Mouse (Mus musculus) spleen, adult 2 months (tissue): ENCODE data around the gene Adat1. TPM values are rescaled to one million over a fixed set of nuclear protein-coding genes. Genes with fewer than 3 reads are reported as not detected.

ENCODE experiments used
- DNase-seq, 2 experiments: peaks; one replicate each; pipeline versions ENCODE4 v3.0.0 to v3.0.0-alpha.2; 2012 to 2021; ENCODE audit warnings: low spot score in 2 of 2, low read depth in 1 of 2
- H3K27ac ChIP-seq: fragments of 200-500 bp; 2 replicates; pipeline ENCODE4 v1.5.1; 2012; ENCODE audit warnings: low read length, inconsistent platforms; ENCODE audit not compliant: insufficient read depth
- H3K27me3 ChIP-seq: fragments of 200-500 bp; 2 replicates; pipeline ENCODE4 v1.6.1; 2012; ENCODE audit warnings: mild to moderate bottlenecking, moderate library complexity, low read length, inconsistent platforms; ENCODE audit not compliant: control insufficient read depth, insufficient read depth
- H3K36me3 ChIP-seq: fragments of 200-500 bp; 2 replicates; pipeline ENCODE4 v1.6.1; 2012; ENCODE audit warnings: mild to moderate bottlenecking, low read length, inconsistent platforms; ENCODE audit not compliant: control insufficient read depth, insufficient read depth
- H3K4me1 ChIP-seq: fragments of 200-500 bp; 2 replicates; pipeline ENCODE4 v1.6.1; 2011; ENCODE audit warnings: inconsistent platforms; ENCODE audit not compliant: control insufficient read depth, insufficient read depth, insufficient read length
- H3K4me3 ChIP-seq: fragments of 200-500 bp; 2 replicates; pipeline ENCODE4 v1.5.1; 2011; ENCODE audit warnings: mild to moderate bottlenecking, inconsistent platforms; ENCODE audit not compliant: insufficient read depth, insufficient read length; ENCODE audit errors: extremely low read depth
- CTCF ChIP-seq: fragments of 200-500 bp; IDR thresholded peaks from 2 replicates; pipeline ENCODE4 v1.5.1; 2011; ENCODE audit warnings: mild to moderate bottlenecking, inconsistent platforms; ENCODE audit not compliant: insufficient read depth, insufficient read length, insufficient replicate concordance; ENCODE audit errors: extremely low read depth
- POLR2A ChIP-seq: fragments of 200-500 bp; IDR thresholded peaks from 2 replicates; pipeline ENCODE4 v1.6.1; 2011; ENCODE audit warnings: low read depth, low read length, inconsistent platforms
- WGBS: fragments of 180-500 bp; shearing (Covaris S2); methylation state at CpG from one replicate; pipeline ENCODE4 v1.1.7; 2018; 5-methylcytosine and 5-hydroxymethylcytosine counted together
- polyA plus RNA-seq: library from polyadenylated mRNA; depleted of rRNA; stranded (reverse); fragments of >200 nt; gene quantifications from 2 replicates; pipeline ENCODE4 v1.2.3, GENCODE M21; 2012; rRNA removed

The Adat1 gene
- polyA plus RNA-seq, result 2.2 and 2.6 TPM in 2 replicates

- WGBS, result 4% methylated on average over 33 of the region's 33 CpGs
- H3K4me1 ChIP-seq, result no peaks in the 10 kb centered on the region
- no peaks in the 10 kb centered on the region for H3K27me3 ChIP-seq
- DNase-seq, result peak; percentile 73 to 89
- no peak within 1 kb of the TSS for H3K27ac ChIP-seq
- H3K4me3 ChIP-seq, result peak within 1 kb of the TSS; percentile 92
- H3K36me3 ChIP-seq, result peaks cover 23% of the 10 kb centered on the region
- peak; percentile 23; the same call in 1 of the 2 replicates for TF ChIP-seq POLR2A
- no peak for TF ChIP-seq CTCF
Measured at GRCm38 (mm10) chr8:111992013-111992702, at the start of gene Adat1. TSS of gene Adat1 (minus strand) at chr8:111992302.

- no peak for DNase-seq
- no peak overlapping the region for H3K27ac ChIP-seq
- H3K4me1 ChIP-seq, result no peaks in the 10 kb centered on the region
- 80% methylated on average over 18 of the region's 18 CpGs for WGBS
- no peak overlapping the region for H3K4me3 ChIP-seq
- TF ChIP-seq POLR2A (no peak), CTCF (no peak)
- no peaks in the 10 kb centered on the region for H3K27me3 ChIP-seq
- no peaks in the 10 kb centered on the region for H3K36me3 ChIP-seq
Measured at GRCm38 (mm10) chr8:112037521-112037920, 45.4 kb upstream of the Adat1 start.

- Histone ChIP-seq H3K4me1 (no peaks in the 10 kb centered on the region), H3K36me3 (no peaks in the 10 kb centered on the region), H3K4me3 (no peak overlapping the region), H3K27me3 (no peaks in the 10 kb centered on the region), H3K27ac (no peak overlapping the region)
- TF ChIP-seq POLR2A (no peak), CTCF (peak; percentile 60; the same call in 1 of the 2 replicates)
- 10% methylated on average over 8 of the region's 8 CpGs for WGBS
- DNase-seq, result peak in 1 of 2 experiments; percentile 27
Measured at GRCm38 (mm10) chr8:112034603-112035002, 42.5 kb upstream of the Adat1 start.

GRCm38 (mm10) chr8:112033071-112033470 is 41.0 kb upstream of the Adat1 start:
- Histone ChIP-seq H3K27me3 (no peaks in the 10 kb centered on the region), H3K36me3 (no peaks in the 10 kb centered on the region), H3K27ac (no peak overlapping the region), H3K4me1 (no peaks in the 10 kb centered on the region), H3K4me3 (no peak overlapping the region)
- TF ChIP-seq POLR2A (no peak), CTCF (no peak)
- 86% methylated on average over 7 of the region's 7 CpGs for WGBS
- DNase-seq, result no peak

- Histone ChIP-seq H3K36me3 (no peaks in the 10 kb centered on the region), H3K27ac (no peak overlapping the region), H3K27me3 (no peaks in the 10 kb centered on the region), H3K4me1 (no peaks in the 10 kb centered on the region), H3K4me3 (no peak overlapping the region)
- DNase-seq, result no peak
- no peak for TF ChIP-seq CTCF
- no peak for TF ChIP-seq POLR2A
- 68% methylated on average over 6 of the region's 6 CpGs for WGBS
Measured at GRCm38 (mm10) chr8:112030663-112031062, 38.6 kb upstream of the Adat1 start.

GRCm38 (mm10) chr8:112029455-112029854 is 37.4 kb upstream of the Adat1 start:
- TF ChIP-seq POLR2A (no peak), CTCF (no peak)
- DNase-seq, result no peak
- Histone ChIP-seq H3K4me1 (no peaks in the 10 kb centered on the region), H3K4me3 (no peak overlapping the region), H3K36me3 (no peaks in the 10 kb centered on the region), H3K27me3 (no peaks in the 10 kb centered on the region), H3K27ac (no peak overlapping the region)
- 77% methylated on average over 7 of the region's 7 CpGs for WGBS

GRCm38 (mm10) chr8:112014936-112015335 is 22.8 kb upstream of the Adat1 start, which contains the start of gene Gm6793:
TSS of gene Gm6793 (minus strand) at chr8:112015036.
- no peak within 1 kb of the TSS for H3K27ac ChIP-seq
- no peak within 1 kb of the TSS; the same call in 1 of the 2 replicates for H3K4me3 ChIP-seq
- WGBS, result 96% methylated on average over 11 of the region's 11 CpGs
- H3K36me3 ChIP-seq, result peaks cover 17% of the 10 kb centered on the region
- no peak for DNase-seq
- H3K27me3 ChIP-seq, result no peaks in the 10 kb centered on the region
- TF ChIP-seq CTCF (no peak), POLR2A (no peak)
- H3K4me1 ChIP-seq, result peaks cover 8% of the 10 kb centered on the region; the same call in 1 of the 2 replicates
